Mouse (Mus musculus): ENCODE data around the gene Stab2. TPM values are rescaled to one million over a fixed set of nuclear protein-coding genes. Genes with fewer than 3 reads are reported as not detected.

Gene Stab2
- total RNA-seq, 4 experiments from 2014 or later, result 0.23 to 0.59 (median 0.35) TPM

DNA sequence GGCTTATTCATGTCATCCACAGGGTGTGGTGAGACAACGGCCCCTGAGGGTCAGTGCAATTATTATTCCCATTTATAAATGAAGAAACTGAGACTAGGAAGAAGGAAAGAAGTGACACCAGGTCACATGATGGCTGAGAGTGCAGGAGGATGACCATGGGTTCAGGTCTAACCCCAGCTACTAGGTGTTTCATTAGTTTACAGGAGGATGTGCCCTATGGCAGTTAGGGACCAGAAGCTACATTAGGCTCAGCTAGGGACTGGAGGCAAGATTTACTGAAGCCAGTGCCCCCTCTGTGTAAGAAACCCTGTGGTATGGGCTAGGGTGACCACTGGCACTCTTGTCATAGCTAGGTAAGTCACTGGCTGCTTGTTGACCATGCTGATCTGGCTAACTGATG, 116.8 kb downstream of the Stab2 start:
- DNase-seq (ENCODE audit: low spot score), result no peak

DNA sequence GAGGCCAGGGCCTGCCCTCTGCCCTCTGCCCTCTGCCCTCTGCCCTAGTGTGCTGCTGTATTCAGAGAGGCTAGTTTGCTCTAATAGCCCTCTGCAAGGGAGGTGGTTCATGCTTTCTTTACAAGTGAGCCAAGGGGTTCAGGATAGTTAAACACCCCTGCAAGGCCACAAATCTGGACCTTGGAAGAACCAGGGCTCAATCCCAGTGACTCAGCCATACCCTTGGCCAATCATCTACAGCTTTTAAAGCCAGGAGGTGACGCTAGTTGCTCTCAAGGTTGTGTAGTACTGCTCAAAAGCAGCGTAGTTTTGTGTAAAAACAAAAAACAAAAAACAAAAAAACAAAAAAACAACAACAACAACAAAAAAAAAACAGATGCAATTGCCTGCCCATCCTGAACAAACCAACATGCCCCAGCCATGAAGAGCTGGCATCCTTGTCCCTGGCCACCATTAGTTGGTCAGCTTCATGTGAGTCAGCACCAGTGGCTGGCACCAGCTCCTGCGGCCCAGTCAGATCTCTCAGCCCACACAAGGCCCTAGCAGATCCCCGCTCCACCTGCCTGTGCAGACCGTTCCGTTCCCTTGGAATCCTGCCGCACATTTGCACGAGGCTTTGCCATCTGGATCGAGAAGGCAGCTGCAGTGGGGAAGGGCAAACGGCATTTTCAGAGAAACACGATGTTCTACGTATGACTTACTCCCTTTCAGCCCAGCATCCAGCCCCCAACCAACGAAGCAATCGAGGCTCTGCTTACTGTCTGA, 117.5 kb downstream of the Stab2 start:
- no peak for DNase-seq (ENCODE audit: low spot score)

DNA sequence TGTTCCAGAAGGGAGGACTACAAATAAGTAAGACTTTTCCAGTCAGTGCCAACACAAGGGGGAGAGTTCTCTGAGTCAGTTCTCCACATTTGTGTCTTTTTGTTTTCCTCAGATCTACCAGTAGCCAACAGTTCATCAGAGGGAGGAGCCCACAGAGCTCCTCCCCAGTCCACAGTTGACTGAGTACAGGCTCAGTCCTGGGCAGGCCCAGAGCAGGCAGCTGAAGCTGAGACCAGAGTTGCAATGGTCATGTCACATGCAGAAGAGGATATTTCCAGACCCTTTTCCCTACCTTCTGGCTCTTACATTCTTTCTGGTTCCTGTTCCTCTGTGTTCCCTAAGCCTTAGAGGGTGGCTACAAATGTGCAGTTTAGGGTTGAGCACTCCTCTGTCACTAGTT, 118.4 kb downstream of the Stab2 start:
- DNase-seq (ENCODE audit: low spot score), result no peak

DNA sequence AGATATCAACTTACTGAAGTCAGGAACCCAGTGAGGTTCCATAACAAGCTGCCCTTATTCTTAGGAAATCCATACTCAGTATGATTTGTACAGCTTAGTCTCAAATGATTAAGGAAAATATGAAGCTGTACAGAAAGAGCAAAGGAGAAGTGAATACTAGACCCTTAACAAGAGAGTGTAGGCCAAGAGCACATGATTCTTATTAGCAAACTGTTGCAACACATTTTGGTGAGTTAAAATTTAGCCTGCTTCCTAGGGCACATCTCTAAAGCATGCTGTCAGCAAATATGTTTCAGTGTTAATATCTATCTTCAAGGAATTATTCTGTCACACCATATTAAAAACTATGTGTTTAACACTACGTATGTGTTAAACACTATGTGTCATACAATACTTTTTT, 121.4 kb downstream of the Stab2 start:
- no peak for DNase-seq (ENCODE audit: low spot score)

DNA sequence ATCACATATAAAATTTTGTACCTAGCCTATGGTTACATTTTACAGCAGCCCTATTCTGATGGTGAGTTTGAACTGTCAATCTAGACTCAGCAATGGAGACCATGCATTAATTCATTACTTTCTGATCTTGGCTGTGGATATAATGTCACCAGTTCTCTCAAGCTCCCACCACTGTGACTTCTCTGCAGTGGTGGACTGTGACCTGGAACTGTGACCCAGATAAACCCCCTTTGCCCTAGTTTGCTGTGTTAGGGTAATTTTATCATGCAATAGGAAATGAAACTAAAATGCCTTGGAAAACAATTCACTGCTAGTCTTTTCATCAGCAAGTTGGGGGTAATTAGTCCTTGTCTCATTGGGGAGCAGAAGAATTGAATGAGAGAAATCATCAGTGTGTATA, 126.4 kb downstream of the Stab2 start:
- no peak for DNase-seq (ENCODE audit: low spot score)

DNA sequence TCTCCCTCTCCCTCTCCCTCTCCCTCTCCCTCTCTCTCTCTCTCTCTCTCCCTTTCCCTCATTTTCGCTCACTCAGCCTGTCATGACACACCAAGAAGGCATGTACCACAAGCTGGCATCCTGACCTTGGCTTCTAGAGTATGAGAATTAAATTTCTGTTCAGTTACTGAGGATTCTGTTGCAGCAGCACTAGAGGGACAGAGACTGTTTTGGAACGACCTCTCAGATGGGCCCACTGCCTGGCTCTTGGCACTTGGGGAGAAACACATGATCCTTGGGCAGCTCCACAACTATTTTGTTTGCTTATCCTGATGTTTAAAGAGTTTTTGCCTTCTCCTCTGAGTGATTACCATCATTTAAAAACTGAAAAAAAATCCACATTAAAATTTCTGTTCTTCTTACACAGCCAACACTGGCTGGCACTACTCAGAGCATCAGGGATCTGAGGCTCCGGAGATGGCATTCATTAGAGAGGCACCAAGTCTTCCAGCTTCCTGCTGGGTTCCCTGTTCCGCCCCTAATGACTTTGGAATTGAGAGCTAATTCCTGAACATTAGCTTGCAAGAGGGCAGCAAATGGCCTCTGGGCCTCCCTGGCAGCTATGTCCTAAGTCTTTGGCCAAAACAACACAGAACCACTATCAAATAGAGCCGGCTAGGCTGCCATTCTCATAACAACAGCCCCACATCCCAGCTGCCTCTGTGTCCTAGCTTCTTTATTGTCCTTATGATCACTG, 127.6 kb downstream of the Stab2 start:
- no peak for DNase-seq (ENCODE audit: low spot score)

DNA sequence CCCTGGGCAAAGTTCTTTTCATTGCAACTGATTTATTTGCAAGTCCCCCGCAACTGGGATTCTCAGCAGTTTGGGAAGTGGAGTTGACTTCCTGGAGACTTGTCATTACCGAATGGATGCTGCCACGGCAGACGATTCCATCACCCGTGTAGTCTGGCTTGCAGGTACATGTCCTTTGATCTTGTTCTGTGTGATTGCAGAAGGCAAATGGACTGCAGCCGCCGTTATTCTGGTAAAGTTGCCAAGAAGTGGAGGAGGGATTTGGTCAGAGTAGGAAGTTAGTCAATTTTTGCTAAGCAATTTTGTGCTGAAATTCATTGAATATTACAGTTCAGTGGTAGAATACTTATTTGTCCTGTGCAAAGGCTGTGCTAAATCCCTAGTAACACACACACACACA, 129.1 kb downstream of the Stab2 start:
- no peak for DNase-seq (ENCODE audit: low spot score)

DNA sequence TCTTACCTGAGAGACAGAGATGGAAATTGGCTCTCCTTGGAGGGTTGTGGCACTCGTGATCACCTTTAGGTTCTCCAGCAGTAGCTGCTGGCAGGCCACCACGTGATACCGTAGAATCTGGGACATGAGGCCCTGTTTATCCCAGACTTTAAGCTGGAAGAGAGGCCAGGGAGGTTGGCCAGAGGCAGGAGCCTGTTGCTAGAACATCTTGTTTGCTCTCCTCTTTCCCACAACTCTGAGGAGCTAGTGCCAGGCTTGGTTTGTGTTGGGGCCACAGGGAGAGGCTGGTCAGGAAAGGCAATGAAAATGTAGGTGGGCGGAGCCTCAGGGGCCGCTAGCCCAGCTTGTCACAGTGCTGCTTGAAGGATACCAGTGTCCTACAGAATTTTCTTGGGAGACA, 135.2 kb downstream of the Stab2 start:
- DNase-seq (ENCODE audit: low spot score), result peak; percentile 5

DNA sequence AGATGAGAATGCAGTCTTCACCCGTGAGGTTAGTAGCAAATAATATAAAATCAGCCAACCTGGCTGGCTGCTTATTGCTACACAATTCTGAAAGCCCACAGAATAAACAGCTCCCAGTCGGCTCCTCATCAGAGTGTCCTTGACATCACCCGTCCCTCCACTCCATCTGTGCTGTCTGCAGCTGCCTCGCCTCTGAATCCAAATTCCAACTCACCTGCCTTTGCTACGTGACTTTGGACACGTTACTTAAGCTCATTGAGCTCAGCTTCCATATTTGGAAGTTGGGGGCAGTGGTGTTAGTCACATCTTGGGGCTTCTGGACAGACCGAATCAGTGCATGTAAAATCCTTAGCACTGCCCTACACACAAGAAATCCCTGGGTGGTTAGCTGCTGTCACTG, 135.7 kb downstream of the Stab2 start:
- DNase-seq (ENCODE audit: low spot score), result no peak

DNA sequence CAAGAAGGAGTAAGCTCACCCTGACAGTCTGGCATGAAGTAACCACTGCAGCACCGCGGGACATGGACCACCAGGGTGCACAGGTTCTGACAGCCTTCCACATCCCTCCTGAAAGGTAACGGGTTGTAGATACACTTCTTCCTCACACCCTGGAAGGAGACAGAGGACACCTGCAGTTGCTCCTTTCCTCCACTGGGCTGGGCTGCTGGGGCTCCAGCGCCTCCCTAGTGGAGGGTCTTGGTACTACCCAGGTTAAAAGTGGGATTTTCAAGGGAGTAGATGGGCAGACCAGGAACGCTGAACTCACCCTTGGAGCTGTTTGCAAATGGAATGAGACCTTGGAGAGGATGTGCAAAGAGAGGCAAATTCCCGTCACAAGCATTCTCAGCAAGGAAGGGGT, 144.4 kb downstream of the Stab2 start:
- DNase-seq (ENCODE audit: low spot score), result no peak

DNA sequence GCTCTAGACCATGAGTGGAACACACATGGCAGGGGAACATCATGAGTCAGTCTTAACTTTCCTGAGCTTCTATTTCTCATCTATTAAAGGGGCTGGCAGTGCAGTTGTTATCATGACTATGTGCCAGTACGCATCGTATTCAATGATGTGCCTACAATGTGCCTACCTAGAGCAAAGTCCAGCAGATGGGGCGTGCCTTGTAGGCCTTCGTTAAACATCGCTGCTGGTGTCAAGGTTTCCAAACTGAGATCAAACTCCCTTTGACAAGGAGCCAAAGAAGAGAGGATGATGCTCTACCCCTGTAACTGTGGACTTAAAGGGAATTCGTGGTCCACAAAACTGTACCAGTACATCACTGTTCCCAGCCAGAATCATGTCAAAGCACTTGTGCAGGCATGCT, 145.3 kb downstream of the Stab2 start:
- no peak for DNase-seq (ENCODE audit: low spot score)

DNA sequence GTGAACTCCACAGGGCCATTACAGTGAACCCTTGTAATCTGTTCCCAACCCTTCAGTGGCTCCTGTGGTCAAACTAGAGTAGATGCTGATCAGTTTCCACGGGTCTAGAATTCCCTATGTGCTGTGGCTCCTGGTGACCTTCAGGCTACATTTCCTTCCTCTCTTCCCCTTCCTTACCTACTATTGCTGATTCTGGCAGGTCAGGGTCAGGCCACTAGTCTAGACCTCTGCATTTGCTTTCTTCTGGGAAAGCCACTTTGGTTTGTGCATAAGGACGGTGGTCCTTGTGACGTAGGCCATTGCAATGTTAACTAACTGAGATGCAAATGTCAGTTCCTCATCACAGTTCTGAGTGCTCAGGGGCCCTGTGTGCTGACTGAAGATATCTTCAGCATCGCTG, 147.4 kb downstream of the Stab2 start:
- DNase-seq (ENCODE audit: low spot score), result no peak

DNA sequence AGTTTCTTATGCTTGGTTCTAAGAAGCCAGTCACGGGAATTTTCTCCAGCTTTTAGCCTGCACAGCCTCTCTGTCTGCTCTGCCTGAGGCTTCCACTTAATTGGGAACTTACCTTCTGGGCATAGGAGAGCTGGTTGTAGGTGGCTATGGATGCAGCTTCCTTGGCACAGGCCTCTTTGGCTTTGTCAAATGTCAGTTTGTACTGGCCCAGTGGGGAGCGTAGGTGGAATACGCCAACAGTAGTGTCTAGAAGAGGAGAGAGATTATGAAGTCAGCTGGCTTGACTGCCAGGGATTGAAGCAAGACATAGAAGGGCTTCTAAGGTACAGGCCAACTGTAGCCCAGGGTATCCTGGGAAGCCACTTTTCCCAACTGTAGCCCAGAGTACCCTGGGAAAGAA, 154.4 kb downstream of the Stab2 start:
- no peak for DNase-seq (ENCODE audit: low spot score)

DNA sequence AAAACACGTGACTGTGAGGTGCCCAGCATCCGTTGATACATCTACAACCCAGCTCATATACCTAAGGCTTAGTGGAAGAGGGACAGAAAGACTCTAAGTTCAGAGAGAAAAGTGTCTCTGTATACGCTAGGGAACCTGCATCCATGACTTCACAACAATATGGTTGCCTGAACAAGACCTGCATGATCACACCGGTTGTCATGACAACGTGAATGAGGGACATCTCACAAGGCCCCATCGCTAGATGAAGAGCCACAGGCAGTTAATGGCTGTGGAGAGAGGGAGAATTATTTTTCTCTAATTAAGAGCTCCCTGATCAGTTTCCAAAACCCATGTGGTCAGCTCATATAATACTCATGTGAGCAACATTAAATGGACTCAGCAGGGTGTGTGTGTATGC, 155.7 kb downstream of the Stab2 start:
- no peak for DNase-seq (ENCODE audit: low spot score)

DNA sequence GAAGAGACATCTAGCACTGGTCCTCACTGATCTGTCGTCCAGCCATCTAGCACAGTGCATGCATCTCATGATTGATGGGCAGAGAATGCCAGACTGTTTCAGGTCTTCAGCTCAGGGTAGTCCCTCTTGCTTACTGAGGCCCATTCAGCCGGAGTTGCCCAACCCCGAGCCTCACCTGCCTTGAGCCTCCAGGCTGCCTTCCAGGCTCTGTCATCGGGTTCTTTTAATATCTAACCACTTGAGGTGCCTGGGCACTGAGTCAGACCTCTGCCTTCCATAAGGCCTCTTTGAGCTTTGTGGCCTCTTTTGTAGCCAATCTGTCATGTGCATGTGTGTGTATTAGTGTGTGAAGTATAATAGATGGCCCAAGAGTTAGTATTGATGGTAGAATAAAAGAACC, 158.3 kb downstream of the Stab2 start:
- no peak for DNase-seq (ENCODE audit: low spot score)

DNA sequence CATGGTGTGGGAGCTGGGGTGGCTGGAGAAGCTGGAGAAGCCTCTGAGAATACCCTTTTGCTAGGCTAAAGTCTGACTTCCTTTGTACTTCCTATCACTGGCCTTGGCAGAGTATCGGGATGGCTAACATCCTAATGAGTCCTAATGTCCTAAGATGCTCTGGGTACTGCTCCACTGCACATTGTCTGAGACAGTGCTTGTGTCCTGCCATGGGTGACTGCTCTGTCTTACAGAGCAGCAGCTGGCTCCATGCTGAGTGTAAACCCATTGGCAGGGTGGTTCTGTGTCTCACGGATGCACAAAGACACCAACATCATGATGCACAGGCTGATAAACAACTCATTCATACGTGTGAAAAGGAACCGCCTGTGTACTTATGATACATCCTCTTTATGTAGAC, 158.7 kb downstream of the Stab2 start:
- no peak for DNase-seq (ENCODE audit: low spot score)

DNA sequence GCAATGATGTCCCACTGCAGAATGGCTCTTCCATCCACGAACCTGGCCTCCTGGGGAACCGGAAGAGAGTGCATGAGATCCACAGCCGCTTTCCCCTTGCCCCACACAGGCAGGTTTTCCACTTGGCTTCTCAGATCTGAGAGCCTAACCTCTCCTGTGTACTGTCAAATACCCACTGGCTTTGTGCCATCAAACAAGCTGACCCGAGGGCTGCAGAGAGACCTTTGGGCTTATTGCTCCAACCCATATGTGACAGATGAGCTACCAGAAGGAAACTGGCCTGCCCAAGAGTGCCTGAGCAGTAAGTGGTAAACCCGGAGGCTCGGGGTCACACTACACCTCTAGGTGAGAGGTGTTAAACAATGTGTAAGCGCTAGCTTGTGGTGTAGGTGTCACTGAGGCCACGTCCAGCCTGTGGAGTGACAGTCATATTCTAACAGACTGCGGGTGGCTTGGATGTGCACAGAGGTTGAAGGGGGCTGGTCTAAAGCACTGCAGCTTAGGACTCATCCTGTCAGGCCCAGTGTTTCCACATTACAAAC, 160.8 kb downstream of the Stab2 start:
- DNase-seq (ENCODE audit: low spot score), result no peak

DNA sequence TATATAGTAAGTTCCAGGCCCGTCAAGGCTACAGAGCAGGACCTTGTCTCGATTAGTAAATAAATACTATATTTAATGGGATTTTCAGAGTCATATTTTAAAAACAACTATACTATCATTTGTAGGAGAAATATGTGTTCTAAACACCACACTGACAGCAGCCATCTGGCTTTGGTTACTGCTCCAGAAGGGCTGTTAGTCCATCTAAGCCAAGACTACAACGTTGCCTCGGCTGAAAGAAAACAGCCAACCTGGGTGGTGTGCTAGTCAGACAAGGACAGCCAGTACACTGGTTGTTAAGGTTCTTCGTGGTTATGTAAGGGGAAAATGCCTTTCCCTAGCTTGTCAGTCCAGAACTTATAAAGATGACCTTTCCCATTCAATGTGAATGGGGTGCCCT, 165.2 kb downstream of the Stab2 start:
- no peak for DNase-seq (ENCODE audit: low spot score)

DNA sequence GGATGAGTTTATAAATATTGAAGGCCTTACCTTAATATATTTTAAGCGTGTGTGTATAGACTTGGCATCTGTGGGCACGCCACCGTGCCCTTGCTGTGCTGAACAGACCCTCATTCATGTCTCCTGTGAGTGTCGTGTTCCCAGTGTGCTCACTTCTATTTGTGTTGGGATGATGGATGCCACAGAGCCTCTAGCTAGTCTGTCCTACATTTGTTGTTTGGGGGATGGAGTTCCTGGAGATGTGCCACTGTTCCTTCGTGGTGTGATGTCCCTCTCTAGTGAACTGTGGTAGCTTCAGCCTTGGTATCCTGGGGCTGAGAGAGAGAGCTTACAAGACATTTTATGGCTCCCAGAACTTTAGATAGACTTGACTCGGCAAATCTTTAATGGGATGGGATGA, 169.0 kb downstream of the Stab2 start:
- no peak for DNase-seq (ENCODE audit: low spot score)

DNA sequence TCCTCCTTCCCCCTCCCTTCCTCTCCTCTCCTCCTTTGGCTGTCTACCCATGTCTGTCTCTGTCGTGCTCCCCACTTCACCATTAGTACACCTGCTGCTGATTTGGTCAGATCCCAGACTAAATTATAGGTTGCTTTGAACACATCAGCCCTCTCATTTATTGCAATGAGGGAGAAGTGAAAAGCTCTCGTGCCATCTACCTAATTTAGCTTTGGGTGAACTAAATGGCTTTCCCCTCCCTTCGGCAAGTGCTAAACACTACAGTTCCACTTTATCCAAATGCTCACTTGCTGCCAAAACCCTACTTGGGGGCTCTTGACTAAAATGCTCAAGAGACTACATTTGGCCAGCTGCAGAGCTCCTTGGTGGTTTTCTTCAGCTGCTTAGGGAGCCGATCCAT, 171.0 kb downstream of the Stab2 start:
- no peak for DNase-seq (ENCODE audit: low spot score)

DNA sequence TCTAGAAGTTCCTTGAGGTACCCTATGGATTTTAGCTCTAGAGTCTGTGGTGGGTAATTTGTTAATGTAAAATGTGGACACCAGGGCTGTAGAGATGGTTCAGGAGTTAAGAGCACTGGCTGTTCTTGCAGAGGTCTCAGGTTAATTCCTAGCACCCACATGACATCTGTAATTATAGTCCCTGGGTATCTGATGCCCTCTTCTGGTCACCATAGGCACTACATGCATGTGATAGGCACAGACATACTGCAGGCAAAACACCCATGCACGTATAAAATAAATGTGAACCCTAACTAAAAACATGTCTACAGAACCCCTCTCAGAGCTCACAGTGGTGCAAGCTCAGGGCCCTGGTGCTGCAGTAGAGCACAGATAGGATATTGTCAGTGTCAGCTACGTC, 178.3 kb downstream of the Stab2 start:
- no peak for DNase-seq (ENCODE audit: low spot score)

DNA sequence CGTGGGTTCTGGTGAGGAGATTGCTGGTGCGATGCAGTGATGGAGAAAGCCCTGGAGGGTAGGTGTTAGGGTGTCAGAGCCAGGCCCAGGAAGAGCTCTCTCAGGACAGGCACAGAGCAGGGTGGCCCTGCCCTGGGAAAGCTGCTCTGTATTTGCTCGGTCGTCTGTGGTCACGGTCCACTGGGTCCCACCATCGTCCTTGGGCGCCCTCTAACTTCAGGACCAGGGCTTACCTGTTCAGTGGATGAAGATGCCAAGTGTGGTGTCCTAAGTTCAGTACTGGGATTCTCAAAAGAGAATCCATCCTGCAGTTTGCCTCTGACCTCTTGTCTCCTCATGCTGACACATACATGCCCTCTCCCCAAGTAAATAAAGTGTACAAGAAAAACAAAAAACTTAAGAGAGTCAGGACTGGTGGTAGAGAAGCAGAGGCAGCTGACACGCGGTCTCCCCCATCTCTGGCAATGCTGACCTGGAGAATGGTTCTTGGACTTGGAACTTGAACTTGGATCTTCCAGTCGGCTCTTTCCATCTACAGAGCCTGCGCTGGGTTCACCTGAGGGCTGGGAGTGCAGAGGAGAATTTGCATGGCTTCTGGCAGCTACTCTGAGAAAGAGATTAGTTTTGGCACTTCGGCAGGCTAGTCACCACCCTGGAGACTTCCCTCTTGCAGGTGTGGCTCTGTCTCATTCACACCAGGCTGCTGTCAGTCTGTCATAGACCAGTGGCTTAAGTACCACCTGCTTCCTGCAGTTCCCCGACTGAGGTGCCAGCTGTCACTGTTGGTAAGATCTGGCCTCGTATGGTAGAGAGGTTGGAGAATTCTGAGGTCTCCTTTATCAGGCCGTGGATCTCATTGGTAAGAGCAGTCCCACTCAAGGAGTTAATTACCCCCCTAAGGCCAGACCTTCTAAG, 179.3 kb downstream of the Stab2 start:
- no peak for DNase-seq (ENCODE audit: low spot score)
